Comparison of ENCODE assay signal across 9 mouse cellular contexts in genomic region chr11:29428774-29429173, GRCm38 (mm10). TPM values are rescaled to one million over a fixed set of nuclear protein-coding genes. Genes with fewer than 3 reads are reported as not detected.
DNase-seq lines count a peak whose midpoint lies in the region; ATAC-seq lines count a peak whose summit lies in the region.
"Had no signal": no experiment of that assay in that cellular context is flagged by ENCODE, and none has a peak within 500 bp of the region (broad histone marks: within the 10 kb centered on the region; RNA-seq: fewer than 3 reads in every experiment).

No protein-coding gene starts in this region.

- H3K36me3 ChIP-seq in heart, embryonic 11.5 days (ENCODE audit: control insufficient read depth, insufficient read depth, low read length) = peaks cover 4% of the 10 kb centered on the region; the same call in 1 of the 2 replicates
- peaks cover 20% of the 10 kb centered on the region for H3K36me3 ChIP-seq in midbrain, embryonic 15.5 days (replicated peaks)

- no peak overlapping the region for H3K9ac ChIP-seq in heart, embryonic 11.5 days (ENCODE audit: low read depth, low read length)
- no peak overlapping the region for H3K9ac ChIP-seq in midbrain, embryonic 15.5 days
- H3K9ac ChIP-seq: embryonic facial prominence, embryonic 15.5 days had no signal

- no peak overlapping the region for H3K4me3 ChIP-seq in heart, embryonic 11.5 days (ENCODE audit: low read depth, low read length)
- H3K4me3 ChIP-seq in midbrain, embryonic 15.5 days = no peak overlapping the region
- H3K4me3 ChIP-seq: embryonic facial prominence, embryonic 15.5 days had no signal

- 79% methylated on average over 3 of the region's 3 CpGs for WGBS in heart, embryonic 11.5 days (ENCODE audit: insufficient replicate concordance)
- 80% methylated on average over 3 of the region's 3 CpGs for WGBS in midbrain, embryonic 15.5 days

- intact Hi-C loops in left cerebral cortex, postnatal 4 days (cut with DNase I) = no loop called here

- no peak overlapping the region for H3K4me2 ChIP-seq in heart, embryonic 11.5 days
- no peak overlapping the region for H3K4me2 ChIP-seq in midbrain, embryonic 15.5 days
- H3K4me2 ChIP-seq: embryonic facial prominence, embryonic 15.5 days had no signal

- ATAC-seq in heart, embryonic 11.5 days (replicated peaks; ENCODE audit: insufficient number of reproducible peaks, low FRiP score, low TSS enrichment) = no peak
- no peak for ATAC-seq in midbrain, embryonic 15.5 days (replicated peaks)

- peak; percentile 64 for DNase-seq in heart, adult 8-10 months (ENCODE audit: low spot score)
- peak; percentile 32 for DNase-seq in adrenal gland, adult 8-10 months
- DNase-seq in fat pad, adult 2 months (ENCODE audit: extremely low read depth, low read depth, low spot score) = peak; percentile 7
- peak; percentile 33 for DNase-seq in left cerebral cortex, postnatal 4 days
- no peak for DNase-seq in testis, postnatal 10 days (ENCODE audit: low spot score)
- DNase-seq in gastrocnemius, postnatal 10 days = no peak

- no peak overlapping the region for H3K27ac ChIP-seq in heart, embryonic 11.5 days (ENCODE audit: low read depth, low read length)
- no peak overlapping the region for H3K27ac ChIP-seq in midbrain, embryonic 15.5 days
- H3K27ac ChIP-seq: embryonic facial prominence, embryonic 15.5 days had no signal

- no peaks in the 10 kb centered on the region for H3K27me3 ChIP-seq in heart, embryonic 11.5 days (ENCODE audit: control insufficient read depth, insufficient read depth, low read length)
- H3K27me3 ChIP-seq in midbrain, embryonic 15.5 days (replicated peaks) = no peaks in the 10 kb centered on the region
- H3K27me3 ChIP-seq: embryonic facial prominence, embryonic 15.5 days had no signal

- no peaks in the 10 kb centered on the region for H3K9me3 ChIP-seq in heart, embryonic 11.5 days (replicated peaks; ENCODE audit: control insufficient read depth, low read length)
- H3K9me3 ChIP-seq in midbrain, embryonic 15.5 days = no peaks in the 10 kb centered on the region
- H3K9me3 ChIP-seq: embryonic facial prominence, embryonic 15.5 days had no signal

- H3K4me1 ChIP-seq in heart, embryonic 11.5 days (ENCODE audit: control insufficient read depth, insufficient read depth, low read length) = no peaks in the 10 kb centered on the region
- no peaks in the 10 kb centered on the region for H3K4me1 ChIP-seq in midbrain, embryonic 15.5 days
- H3K4me1 ChIP-seq: embryonic facial prominence, embryonic 15.5 days had no signal

RNA-seq across cellular contexts. Expression of gene Ccdc88a, which starts 55.3 kb away (rescaled TPM):
- total RNA-seq in heart, adult 8-10 months (2022) = 1 to 10 TPM; 5.4 to 8.0 (median 7.1) TPM
- polyA plus RNA-seq in heart, embryonic 11.5 days (2014; fragmentation: Nextera tagmentation; extraction: Ambion mirVana) = 24.9 and 25.0 TPM in 2 replicates
- total RNA-seq in adrenal gland, adult 8-10 months (2022) = 10 to 100 TPM; 10.8 to 17.4 (median 13.8) TPM
- total RNA-seq in left cerebral cortex, postnatal 4 days (2021) = 100 to 1,000 TPM; 128 to 132 TPM
- polyA plus RNA-seq in midbrain, embryonic 15.5 days (2015; fragmentation: Nextera tagmentation; extraction: Ambion mirVana) = 81.4 and 88.8 TPM in 2 replicates
- total RNA-seq in gastrocnemius, postnatal 10 days (2021) = 10 to 100 TPM; 14.1 to 19.7 TPM

Comparison
In these comparisons a context has a peak if more than half of its experiments do, and no peak if none do; other contexts are left out.
1. DNase-seq: peak in heart, adult 8-10 months (single experiment), adrenal gland, adult 8-10 months (single experiment), fat pad, adult 2 months (single experiment) and left cerebral cortex, postnatal 4 days (single experiment); none in testis, postnatal 10 days (single experiment) and gastrocnemius, postnatal 10 days (single experiment).
2. RNA of gene Ccdc88a, which starts 55.3 kb away (total RNA-seq): 128 to 132 TPM in left cerebral cortex, postnatal 4 days; 14.1 to 19.7 TPM in gastrocnemius, postnatal 10 days, 10.8 to 17.4 TPM in adrenal gland, adult 8-10 months and 5.4 to 8.0 TPM in heart, adult 8-10 months; every median in the first group is over 4 times any median in the second.